Mouse (Mus musculus): ENCODE data around the gene Dis3l2.
A peak's percentile ranks its signal among the peaks of the same experiment; 100 is the strongest.

Dis3l2 gene

GRCm38 (mm10) chr1:87012606-87013005 lies 309.0 kb downstream of the Dis3l2 start:
- no peak for DNase-seq

GRCm38 (mm10) chr1:87020714-87021113 lies 317.1 kb downstream of the Dis3l2 start:
- DNase-seq: no peak

- no peak for DNase-seq
Observed at GRCm38 (mm10) chr1:87021584-87021983, 318.0 kb downstream of the Dis3l2 start.

- DNase-seq: no peak
Observed at GRCm38 (mm10) chr1:87023291-87024170, 319.9 kb downstream of the Dis3l2 start.

GRCm38 (mm10) chr1:87025021-87025420 lies 321.4 kb downstream of the Dis3l2 start:
- DNase-seq: no peak

- peak; percentile 60 to 79 for DNase-seq
Observed at GRCm38 (mm10) chr1:87028786-87029185, 325.2 kb downstream of the Dis3l2 start.

GRCm38 (mm10) chr1:87030652-87031051 lies 327.0 kb downstream of the Dis3l2 start:
- no peak for DNase-seq

GRCm38 (mm10) chr1:87032466-87032865 lies 328.9 kb downstream of the Dis3l2 start:
- DNase-seq: peak in 1 of 2 experiments; percentile 64

- peak; percentile 27 to 69 for DNase-seq
Observed at GRCm38 (mm10) chr1:87035532-87036161, 332.0 kb downstream of the Dis3l2 start.

- DNase-seq: no peak
Observed at GRCm38 (mm10) chr1:87036334-87036733, 332.7 kb downstream of the Dis3l2 start.

- no peak for DNase-seq
Observed at GRCm38 (mm10) chr1:87038477-87039070, 335.0 kb downstream of the Dis3l2 start.

- peak; percentile 77 to 90 for DNase-seq
Observed at GRCm38 (mm10) chr1:87041119-87041518, 337.5 kb downstream of the Dis3l2 start.

GRCm38 (mm10) chr1:87041814-87042438 lies 338.3 kb downstream of the Dis3l2 start:
- DNase-seq: peak; percentile 68 to 71

- DNase-seq: no peak
Observed at GRCm38 (mm10) chr1:87050072-87050471, 346.5 kb downstream of the Dis3l2 start.

- no peak for DNase-seq
Observed at GRCm38 (mm10) chr1:87050700-87051099, 347.1 kb downstream of the Dis3l2 start.

GRCm38 (mm10) chr1:87051369-87051768 lies 347.8 kb downstream of the Dis3l2 start:
- DNase-seq: no peak

- no peak for DNase-seq
Observed at GRCm38 (mm10) chr1:87057075-87057474, 353.5 kb downstream of the Dis3l2 start.

GRCm38 (mm10) chr1:87059042-87059665 lies 355.5 kb downstream of the Dis3l2 start:
- no peak for DNase-seq

- DNase-seq: no peak
Observed at GRCm38 (mm10) chr1:87060913-87061312, 357.3 kb downstream of the Dis3l2 start.

- peak in 1 of 2 experiments; percentile 45 for DNase-seq
Observed at GRCm38 (mm10) chr1:87070720-87071119, 367.1 kb downstream of the Dis3l2 start.

GRCm38 (mm10) chr1:87073776-87074175 lies 370.2 kb downstream of the Dis3l2 start:
- no peak for DNase-seq

GRCm38 (mm10) chr1:87086196-87086595 lies 382.6 kb downstream of the Dis3l2 start:
- DNase-seq: no peak

- DNase-seq: no peak
Observed at GRCm38 (mm10) chr1:87086964-87087363, 383.4 kb downstream of the Dis3l2 start.

Data from kidney, postnatal 25 days (tissue).